ENCODE assay signal across 31 mouse cellular contexts in the genomic region with DNA sequence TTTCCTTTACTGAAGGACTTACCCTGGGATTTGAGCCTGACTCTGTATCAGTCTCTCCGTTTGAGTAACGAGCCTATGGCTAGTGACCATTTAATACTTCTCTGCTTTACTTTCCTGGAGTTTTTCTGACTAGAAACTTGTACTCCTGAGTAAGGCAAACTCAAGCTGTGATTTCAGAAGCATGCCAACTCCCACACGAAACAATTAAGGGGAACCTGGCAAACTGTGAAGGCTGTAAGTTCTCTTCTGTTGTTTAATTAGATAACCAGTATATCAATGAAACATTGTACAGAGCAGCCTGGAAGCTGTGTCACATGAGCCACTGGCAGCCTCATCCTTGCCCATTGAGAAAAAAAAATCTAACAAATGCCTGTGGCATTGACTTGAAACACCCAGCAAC.
DNase-seq lines count a peak whose midpoint lies in the region; ATAC-seq and TF ChIP-seq lines count a peak whose summit lies in the region.
"Had no signal": no experiment of that assay in that cellular context is flagged by ENCODE, and none has a peak within 500 bp of the region (broad histone marks: within the 10 kb centered on the region; RNA-seq: fewer than 3 reads in every experiment).

No protein-coding gene starts in this region.

- H3K9me3 ChIP-seq in kidney, postnatal 0 days (replicated peaks; ENCODE audit: low read length) = no peaks in the 10 kb centered on the region
- H3K9me3 ChIP-seq: embryonic facial prominence, embryonic 10.5 days; embryonic facial prominence, embryonic 15.5 days; forebrain, embryonic 15.5 days; heart, embryonic 10.5 days; heart, embryonic 15.5 days; hindbrain, embryonic 12.5 days; intestine, embryonic 15.5 days; limb, embryonic 13.5 days; lung, embryonic 15.5 days; midbrain, embryonic 10.5 days; midbrain, embryonic 15.5 days; neural tube, embryonic 15.5 days had no signal

- H3K27me3 ChIP-seq in kidney, postnatal 0 days (ENCODE audit: insufficient read depth, low read length) = no peaks in the 10 kb centered on the region
- H3K27me3 ChIP-seq: embryonic facial prominence, embryonic 15.5 days; forebrain, embryonic 15.5 days; heart, embryonic 15.5 days; hindbrain, embryonic 12.5 days; intestine, embryonic 15.5 days; limb, embryonic 13.5 days; lung, embryonic 15.5 days; midbrain, embryonic 15.5 days; neural tube, embryonic 15.5 days had no signal

- peak; percentile 79; the same call in 1 of the 2 replicates for ATAC-seq in frontal cortex, adult (ENCODE audit: low TSS enrichment)
- ATAC-seq in kidney, postnatal 0 days (replicated peaks; ENCODE audit: low FRiP score, low read depth) = peak; percentile 17; the same call in 1 of the 2 replicates
- no peak for ATAC-seq in activated CD4-positive, CD25-positive, alpha-beta regulatory T cell, adult 4 months
- ATAC-seq: CD4-positive, CD25-positive, alpha-beta regulatory T cell, adult 4 months; forebrain, embryonic 15.5 days; hindbrain, postnatal 0 days; intestine, embryonic 15.5 days; midbrain, embryonic 15.5 days had no signal

- no peak overlapping the region for H3K27ac ChIP-seq in kidney, postnatal 0 days
- H3K27ac ChIP-seq: embryonic facial prominence, embryonic 10.5 days; embryonic facial prominence, embryonic 15.5 days; forebrain, embryonic 15.5 days; heart, embryonic 10.5 days; heart, embryonic 15.5 days; hindbrain, embryonic 12.5 days; hindbrain, postnatal 0 days; intestine, embryonic 15.5 days; limb, embryonic 13.5 days; lung, embryonic 15.5 days; midbrain, embryonic 10.5 days; midbrain, embryonic 15.5 days; neural tube, embryonic 15.5 days had no signal

- WGBS in kidney, postnatal 0 days = 42% methylated on average over 3 of the region's 3 CpGs

- DNase-seq in frontal cortex, postnatal 14 days (ENCODE audit: low spot score in 2 of 2) = no peak
- peak; percentile 64 for DNase-seq in kidney, postnatal 0 days (ENCODE audit: low spot score)
- no peak for DNase-seq in kidney, postnatal 4 days
- DNase-seq in right cerebral cortex, adult 18-20 months = peak; percentile 3
- no peak for DNase-seq in right cerebral cortex, adult 2 months (ENCODE audit: low spot score in 2 of 2)
- DNase-seq: adrenal gland, adult 2 months; adrenal gland, postnatal 36 days; cerebellum, adult 8-10 months; cerebellum, postnatal 25 days; gastrocnemius, postnatal 25 days; heart, adult 11 months; kidney, adult 9 months; retina, postnatal 1 day; thymus, postnatal 4 days had no signal

- no peak for TF ChIP-seq CTCF in kidney, postnatal 0 days (IDR thresholded peaks at IDR 0.05; ENCODE audit: low read depth)

- no peak overlapping the region for H3K9ac ChIP-seq in kidney, postnatal 0 days (ENCODE audit: low read depth, low read length)
- H3K9ac ChIP-seq: embryonic facial prominence, embryonic 15.5 days; forebrain, embryonic 15.5 days; heart, embryonic 15.5 days; hindbrain, embryonic 12.5 days; intestine, embryonic 15.5 days; limb, embryonic 13.5 days; lung, embryonic 15.5 days; midbrain, embryonic 15.5 days; neural tube, embryonic 15.5 days had no signal

- no peak overlapping the region for H3K4me2 ChIP-seq in kidney, postnatal 0 days (ENCODE audit: low read length)
- H3K4me2 ChIP-seq: embryonic facial prominence, embryonic 15.5 days; forebrain, embryonic 15.5 days; heart, embryonic 15.5 days; hindbrain, embryonic 12.5 days; intestine, embryonic 15.5 days; limb, embryonic 13.5 days; liver, embryonic 11.5 days; lung, embryonic 15.5 days; midbrain, embryonic 15.5 days; neural tube, embryonic 15.5 days had no signal

- no peaks in the 10 kb centered on the region for H3K4me1 ChIP-seq in kidney, postnatal 0 days (replicated peaks; ENCODE audit: insufficient read depth, low read length)
- H3K4me1 ChIP-seq: embryonic facial prominence, embryonic 10.5 days; embryonic facial prominence, embryonic 15.5 days; forebrain, embryonic 15.5 days; heart, embryonic 10.5 days; heart, embryonic 15.5 days; hindbrain, embryonic 12.5 days; intestine, embryonic 15.5 days; limb, embryonic 13.5 days; lung, embryonic 15.5 days; midbrain, embryonic 10.5 days; midbrain, embryonic 15.5 days; neural tube, embryonic 15.5 days had no signal

- H3K36me3 ChIP-seq in kidney, postnatal 0 days (ENCODE audit: insufficient read depth, low read length) = no peaks in the 10 kb centered on the region
- H3K36me3 ChIP-seq: embryonic facial prominence, embryonic 10.5 days; embryonic facial prominence, embryonic 15.5 days; forebrain, embryonic 15.5 days; heart, embryonic 10.5 days; heart, embryonic 15.5 days; hindbrain, embryonic 12.5 days; intestine, embryonic 15.5 days; limb, embryonic 13.5 days; lung, embryonic 15.5 days; midbrain, embryonic 10.5 days; midbrain, embryonic 15.5 days; neural tube, embryonic 15.5 days had no signal

- no peak overlapping the region for H3K4me3 ChIP-seq in kidney, postnatal 0 days (replicated peaks; ENCODE audit: low read depth, low read length)
- H3K4me3 ChIP-seq: embryonic facial prominence, embryonic 10.5 days; embryonic facial prominence, embryonic 15.5 days; forebrain, embryonic 15.5 days; heart, embryonic 10.5 days; heart, embryonic 15.5 days; hindbrain, embryonic 12.5 days; intestine, embryonic 15.5 days; limb, embryonic 13.5 days; lung, embryonic 15.5 days; midbrain, embryonic 10.5 days; midbrain, embryonic 15.5 days; neural tube, embryonic 15.5 days had no signal

Comparison
In these comparisons a context has a peak if more than half of its experiments do, and no peak if none do; other contexts are left out.
1. DNase-seq: peak in kidney, postnatal 0 days (single experiment) and right cerebral cortex, adult 18-20 months (single experiment); none in frontal cortex, postnatal 14 days (0 of 2), kidney, postnatal 4 days (0 of 2) and right cerebral cortex, adult 2 months (0 of 2).